Mouse (Mus musculus) spleen, postnatal 4 days (tissue): ENCODE measurements around the gene Dhrs3.

Experiments
- DNase-seq, 2 experiments: peaks; one replicate each; pipeline ENCODE4 v3.0.0; 2022; ENCODE audit warnings: low spot score in 2 of 2

Gene Dhrs3

GRCm38 (mm10) chr4:144892133-144892936 is at the start of gene Dhrs3:
Gene Dhrs3 (plus strand): TSS chr4:144892827.
- peak; percentile 86 to 91 for DNase-seq

- DNase-seq: no peak
Measured at GRCm38 (mm10) chr4:144861756-144862505, 30.7 kb upstream of the Dhrs3 start.

- no peak for DNase-seq
Measured at GRCm38 (mm10) chr4:144867926-144868325, 24.7 kb upstream of the Dhrs3 start.

- no peak for DNase-seq
Measured at GRCm38 (mm10) chr4:144868584-144868983, 24.0 kb upstream of the Dhrs3 start.

- DNase-seq: no peak
Measured at GRCm38 (mm10) chr4:144872905-144873304, 19.7 kb upstream of the Dhrs3 start.

GRCm38 (mm10) chr4:144875576-144876093 is 17.0 kb upstream of the Dhrs3 start:
- DNase-seq: no peak

- DNase-seq: peak in 1 of 2 experiments; percentile 15
Measured at GRCm38 (mm10) chr4:144879549-144879948, 13.1 kb upstream of the Dhrs3 start.

- no peak for DNase-seq
Measured at GRCm38 (mm10) chr4:144881376-144881775, 11.3 kb upstream of the Dhrs3 start.

- DNase-seq: no peak
Measured at GRCm38 (mm10) chr4:144882881-144883331, 9.7 kb upstream of the Dhrs3 start.

GRCm38 (mm10) chr4:144886460-144886859 is 6.2 kb upstream of the Dhrs3 start:
- DNase-seq: no peak

GRCm38 (mm10) chr4:144888750-144889149 is 3.9 kb upstream of the Dhrs3 start:
- DNase-seq: no peak

- DNase-seq: no peak
Measured at GRCm38 (mm10) chr4:144889505-144890301, 2.9 kb upstream of the Dhrs3 start.

- peak; percentile 60 to 74 for DNase-seq
Measured at GRCm38 (mm10) chr4:144890690-144891120, 1.9 kb upstream of the Dhrs3 start.

GRCm38 (mm10) chr4:144891121-144891711 is 1.4 kb upstream of the Dhrs3 start:
- DNase-seq: peak; percentile 40 to 70

- no peak for DNase-seq
Measured at GRCm38 (mm10) chr4:144891743-144892132, 889 bp upstream of the Dhrs3 start.

GRCm38 (mm10) chr4:144892937-144893272 is 278 bp downstream of the Dhrs3 start:
- peak in 1 of 2 experiments; percentile 64 for DNase-seq

- DNase-seq: peak; percentile 54 to 81
Measured at GRCm38 (mm10) chr4:144893561-144894486, 1.2 kb downstream of the Dhrs3 start.

- peak in 1 of 2 experiments; percentile 67 for DNase-seq
Measured at GRCm38 (mm10) chr4:144894487-144895210, 2.0 kb downstream of the Dhrs3 start.

GRCm38 (mm10) chr4:144895211-144895590 is 2.6 kb downstream of the Dhrs3 start:
- peak in 1 of 2 experiments; percentile 52 for DNase-seq

- DNase-seq: peak in 1 of 2 experiments; percentile 63
Measured at GRCm38 (mm10) chr4:144896321-144896720, 3.7 kb downstream of the Dhrs3 start.
